Mouse (Mus musculus): ENCODE results near the gene Rc3h1. TPM values are rescaled to one million over a fixed set of nuclear protein-coding genes. Genes with fewer than 3 reads are reported as not detected.
"Not testable (repeated sequence)": the region's sequence is repeated elsewhere in the genome, so short reads cannot be mapped to it uniquely, and the experiment has no call there.

Rc3h1 gene
- 10 to 100 TPM; 40.8 to 41.3 TPM for total RNA-seq (2021)
- long read RNA-seq, partial matches to known transcripts: 1 of 21 reads
- long read RNA-seq, other reads (novel, unspliced or antisense): 20 of 21 reads

DNA sequence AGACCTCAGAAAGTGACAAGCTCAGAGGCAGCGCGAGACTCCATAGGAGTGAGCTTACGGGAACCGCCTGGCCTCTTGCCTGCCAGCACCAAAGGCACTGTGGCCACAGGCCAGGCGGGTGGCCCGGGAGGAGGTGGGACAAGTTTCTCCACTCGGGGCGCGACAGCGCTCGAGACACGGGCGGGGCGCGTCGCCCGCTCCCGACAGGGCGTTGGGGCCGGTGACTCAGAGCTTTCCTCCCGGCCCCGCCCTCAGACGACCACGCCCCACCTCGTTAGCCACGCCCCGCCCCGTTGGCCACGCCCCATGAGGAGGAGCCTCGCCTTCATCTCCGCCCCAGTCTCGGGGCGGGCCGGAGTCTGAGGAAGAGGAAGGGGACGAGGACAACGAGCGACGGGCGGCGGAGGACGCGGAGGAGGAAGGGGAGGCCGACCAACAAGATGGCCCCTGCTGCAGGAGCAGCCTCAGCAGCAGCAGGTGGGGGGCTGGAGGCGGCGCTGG lies at the start of gene Rc3h1:
Gene Rc3h1, plus strand, starts transcription at position 362 of the 501 bp plus-strand sequence.
- DNase-seq (ENCODE audit: low spot score in 2 of 2): peak; percentile 96 to 98

DNA sequence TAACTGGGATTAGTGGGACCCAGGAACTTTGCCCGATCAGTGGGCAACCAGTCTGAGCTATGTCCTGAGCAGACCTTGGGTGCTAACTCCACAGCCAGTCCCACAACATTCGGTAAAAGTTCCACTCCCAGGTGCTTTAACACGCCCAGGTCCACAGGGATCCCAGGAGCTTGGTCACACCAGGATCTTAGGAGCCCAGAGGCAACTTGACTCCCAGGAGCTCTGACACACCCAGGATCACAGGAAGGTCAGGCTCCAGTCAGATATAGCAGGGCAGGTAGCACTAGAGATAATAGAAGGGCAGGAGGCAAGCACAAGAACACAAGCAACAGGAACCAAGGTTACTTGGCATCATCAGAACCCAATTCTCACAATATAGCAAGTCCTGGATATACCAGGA lies 48.1 kb upstream of the Rc3h1 start:
- DNase-seq (ENCODE audit: low spot score in 2 of 2): no peak

DNA sequence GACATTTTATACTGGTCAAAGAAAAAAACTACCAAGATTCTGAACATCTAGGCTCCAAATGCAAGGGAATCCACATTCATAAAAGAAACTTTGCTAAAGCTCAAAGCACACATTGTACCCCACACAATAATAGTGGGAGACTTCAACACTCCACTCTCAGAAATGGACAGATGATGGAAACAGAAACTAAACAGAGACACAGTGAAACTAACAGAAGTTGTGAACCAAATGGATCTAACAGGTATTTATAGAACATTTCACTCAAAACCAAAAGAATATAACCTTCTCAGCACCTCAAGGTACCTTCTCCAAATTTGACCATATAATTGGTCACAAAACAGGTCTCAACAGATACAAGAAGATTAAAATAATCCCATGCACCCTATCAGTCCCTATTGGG lies 46.3 kb upstream of the Rc3h1 start:
- not testable (repeated sequence) for DNase-seq (ENCODE audit: low spot score in 2 of 2)

DNA sequence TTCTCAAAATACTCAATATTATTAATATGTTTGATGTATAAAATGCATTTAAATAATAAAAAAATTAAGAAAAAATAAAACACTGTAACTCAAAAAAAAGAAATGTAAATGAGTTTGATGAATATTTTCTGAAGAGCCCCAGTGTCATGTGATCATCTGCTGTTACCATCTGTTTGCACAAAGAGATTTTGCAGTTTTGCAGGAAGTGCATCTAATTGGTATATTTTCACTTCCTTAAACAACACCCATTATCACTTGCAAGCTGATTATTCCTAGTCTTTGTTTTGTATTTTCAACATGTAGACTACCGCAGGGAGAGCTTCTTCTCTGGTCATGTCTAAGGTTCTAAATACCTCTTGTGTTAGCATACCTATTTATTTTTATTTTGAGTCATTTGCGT lies 45.1 kb upstream of the Rc3h1 start:
- DNase-seq (ENCODE audit: low spot score in 2 of 2): no peak

DNA sequence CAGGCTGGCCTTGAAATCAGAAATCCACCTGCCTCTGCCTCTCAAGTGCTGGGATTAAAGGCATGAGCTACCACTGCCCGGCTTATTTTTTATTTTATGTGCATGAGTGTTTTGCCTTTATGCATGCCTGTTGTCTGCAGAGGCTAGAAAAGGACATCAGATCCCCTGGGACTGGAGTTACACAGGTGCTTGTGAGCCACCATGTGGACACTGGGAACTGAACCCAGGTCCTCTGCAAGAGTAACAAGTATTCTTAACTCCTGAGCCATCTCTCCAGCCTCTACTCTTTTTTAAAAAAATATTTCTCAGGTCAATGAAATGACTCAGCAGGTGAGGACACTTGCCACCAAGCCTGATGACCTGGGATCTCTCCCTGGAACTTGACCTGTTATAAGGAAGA lies 44.6 kb upstream of the Rc3h1 start:
- no peak for DNase-seq (ENCODE audit: low spot score in 2 of 2)

DNA sequence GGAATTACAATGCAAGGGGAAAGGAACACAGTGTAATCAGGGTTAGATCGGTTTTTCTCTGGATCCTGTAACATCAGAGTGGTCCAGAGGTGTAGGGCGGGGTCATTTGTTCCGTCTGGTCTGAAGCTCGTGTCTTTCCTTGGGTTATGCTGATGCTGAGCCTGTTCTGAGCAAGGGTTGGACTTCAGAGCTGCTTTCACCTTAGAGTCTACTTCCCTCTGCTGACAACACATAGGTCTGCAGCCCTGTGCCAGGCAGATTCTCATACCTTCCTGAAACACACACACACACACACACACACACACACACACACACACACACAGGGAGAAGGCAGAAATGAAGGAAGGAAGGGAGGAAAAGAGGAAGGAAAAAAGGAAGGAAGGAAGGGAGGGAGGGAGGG lies 43.2 kb upstream of the Rc3h1 start:
- DNase-seq (ENCODE audit: low spot score in 2 of 2): peak in 1 of 2 experiments; percentile 23

DNA sequence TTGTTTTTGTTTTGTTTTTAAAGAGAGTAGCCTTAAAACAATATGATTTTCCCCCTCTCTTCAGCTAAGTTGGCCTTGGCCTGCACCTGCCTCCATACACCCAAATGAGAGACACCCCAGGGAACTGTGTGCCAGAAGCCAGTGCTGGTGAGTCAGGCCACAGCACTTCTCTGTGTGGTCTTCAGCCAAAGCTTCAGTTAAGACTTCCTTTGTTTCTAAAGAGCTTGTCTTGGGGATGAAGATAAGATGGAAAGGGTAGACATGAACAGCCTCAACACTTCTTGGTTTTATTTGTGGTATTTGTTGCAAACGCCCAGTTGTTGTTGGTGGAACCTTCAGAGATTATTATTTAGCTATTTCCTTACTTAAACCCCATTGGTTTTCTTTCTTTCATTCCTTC lies 31.5 kb upstream of the Rc3h1 start:
- no peak for DNase-seq (ENCODE audit: low spot score in 2 of 2)

DNA sequence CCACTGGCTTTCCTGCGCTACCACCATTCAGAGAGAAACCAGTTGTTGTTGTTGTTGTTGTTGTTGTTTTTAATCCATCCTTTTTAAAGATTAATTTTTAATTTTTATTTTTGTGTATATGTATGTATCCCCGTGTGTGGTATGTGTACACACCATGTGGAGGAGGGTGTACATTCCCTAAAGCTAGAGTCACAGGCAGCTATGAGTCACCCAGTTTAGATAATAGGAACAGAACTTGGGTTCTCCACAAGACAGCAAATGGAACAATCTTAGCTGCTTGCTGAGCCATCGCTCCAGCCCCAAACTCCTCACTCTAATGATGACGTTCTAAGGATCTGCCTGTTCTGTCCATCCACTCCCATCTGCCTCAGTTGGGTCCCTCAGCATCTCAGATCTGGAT lies 29.2 kb upstream of the Rc3h1 start:
- DNase-seq (ENCODE audit: low spot score in 2 of 2): no peak

DNA sequence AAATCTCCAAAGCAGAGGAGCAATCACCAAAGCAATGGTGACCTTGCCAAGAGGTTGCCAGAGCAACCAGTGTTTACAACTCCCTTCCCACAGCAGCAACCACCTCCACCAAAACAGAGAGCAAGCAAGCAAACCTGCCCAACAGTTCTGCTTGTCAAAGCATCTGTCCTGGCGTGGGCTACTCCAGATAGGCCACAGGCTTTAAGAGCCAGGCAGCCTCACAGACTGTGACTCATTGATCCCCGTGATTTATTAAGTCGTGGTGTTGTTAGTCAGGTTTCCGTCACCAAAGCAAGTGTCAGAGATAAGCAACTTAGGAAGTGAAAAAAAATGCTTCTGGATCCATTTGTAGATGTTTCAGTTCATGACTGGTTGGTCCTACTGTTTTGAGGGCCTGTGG lies 27.7 kb upstream of the Rc3h1 start:
- DNase-seq (ENCODE audit: low spot score in 2 of 2): peak; percentile 16 to 27

DNA sequence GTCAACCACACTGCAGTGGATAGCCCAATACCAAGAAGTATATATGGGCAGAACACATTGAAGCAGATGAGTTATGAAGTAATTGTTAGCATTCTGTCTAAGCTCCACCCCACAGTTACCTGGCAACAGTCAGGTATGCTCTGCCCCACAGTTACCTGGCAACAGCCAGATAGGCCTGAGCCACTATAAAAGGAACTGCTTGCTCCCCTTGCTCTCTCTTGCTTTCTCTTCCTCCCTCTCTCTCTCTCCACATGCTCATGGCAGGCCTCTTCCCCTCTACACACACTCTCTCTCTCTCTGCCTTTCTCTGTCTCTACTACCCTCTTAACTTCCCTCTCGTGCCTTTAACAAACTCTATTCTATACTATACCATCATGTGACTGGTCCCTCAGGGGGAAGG lies 24.8 kb upstream of the Rc3h1 start:
- DNase-seq (ENCODE audit: low spot score in 2 of 2): not testable (repeated sequence)

DNA sequence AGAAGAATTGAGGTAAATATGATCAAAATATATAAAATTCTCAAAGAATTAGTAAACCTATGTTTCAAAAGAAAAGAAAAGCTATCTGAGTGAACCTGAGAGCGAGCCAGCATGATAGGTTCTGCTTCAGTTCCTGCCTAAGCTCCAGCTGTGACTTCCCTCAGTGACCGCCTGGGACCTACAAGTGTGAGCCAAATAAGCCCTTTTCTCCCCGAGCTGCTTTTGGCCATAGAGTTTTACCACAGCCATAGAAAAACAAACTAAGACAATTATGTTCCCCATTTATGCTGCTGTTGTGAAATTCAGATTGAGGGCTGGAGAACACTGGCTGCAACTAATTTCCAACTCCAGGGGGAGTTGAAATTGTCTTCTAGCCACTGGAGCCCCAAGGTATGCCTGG lies 24.2 kb upstream of the Rc3h1 start:
- DNase-seq (ENCODE audit: low spot score in 2 of 2): no peak

DNA sequence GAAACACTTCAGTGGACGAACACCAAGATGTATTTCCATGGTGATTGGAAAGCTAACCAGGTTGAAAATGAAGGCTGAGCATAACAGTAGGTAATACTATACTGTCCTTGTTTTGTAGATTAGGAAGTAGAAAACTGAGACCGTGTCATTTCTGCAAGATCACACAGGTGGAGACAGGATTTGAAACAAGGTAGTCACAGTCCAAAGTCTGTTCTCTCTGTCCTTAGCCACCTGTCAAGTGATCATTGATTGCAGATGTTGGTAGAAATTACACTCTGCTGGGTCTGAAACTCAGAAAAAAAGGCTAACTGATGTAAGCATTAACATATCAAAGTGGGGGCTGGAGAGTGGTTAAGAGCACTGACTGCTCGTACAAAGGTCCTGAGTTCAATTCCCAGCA lies 21.9 kb upstream of the Rc3h1 start:
- DNase-seq (ENCODE audit: low spot score in 2 of 2): no peak

DNA sequence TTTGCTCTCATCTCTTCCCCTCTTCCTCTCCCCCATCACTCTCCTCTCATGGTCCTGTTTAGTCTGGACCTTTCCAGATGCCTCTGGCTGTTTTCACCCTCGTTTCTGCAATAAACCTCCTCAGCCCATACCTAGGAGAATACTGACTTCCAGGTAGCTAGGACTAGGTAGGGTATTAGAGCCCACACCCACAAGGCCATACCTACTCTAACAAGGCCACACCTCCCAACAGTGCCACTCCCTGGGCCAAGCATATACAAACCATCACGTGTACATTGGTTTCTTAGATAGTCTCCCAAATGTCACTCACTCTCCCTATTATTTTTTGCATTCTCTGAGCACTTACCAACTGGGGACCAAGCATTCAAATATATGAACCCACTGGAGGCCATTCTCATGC lies 21.2 kb upstream of the Rc3h1 start:
- DNase-seq (ENCODE audit: low spot score in 2 of 2): no peak

DNA sequence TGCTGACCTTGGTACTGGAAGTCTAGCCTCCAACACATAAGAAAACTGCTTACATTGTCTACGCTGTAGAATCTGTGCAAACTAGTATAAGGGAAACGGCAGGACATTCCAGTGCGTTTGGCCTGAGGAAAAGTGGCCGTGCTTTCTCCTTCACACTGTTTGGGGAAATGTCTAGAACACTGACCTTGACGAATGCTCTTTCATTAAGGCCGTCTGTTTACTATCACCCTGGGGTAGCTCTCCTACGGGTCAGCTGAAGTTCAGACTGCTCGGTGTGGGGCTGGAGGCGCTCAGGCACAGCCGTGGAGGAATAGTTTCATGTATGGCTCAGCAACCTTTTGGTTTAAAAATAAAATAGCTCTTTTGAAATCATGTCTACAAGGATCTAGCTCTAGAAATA lies 6.5 kb upstream of the Rc3h1 start:
- DNase-seq (ENCODE audit: low spot score in 2 of 2): no peak

DNA sequence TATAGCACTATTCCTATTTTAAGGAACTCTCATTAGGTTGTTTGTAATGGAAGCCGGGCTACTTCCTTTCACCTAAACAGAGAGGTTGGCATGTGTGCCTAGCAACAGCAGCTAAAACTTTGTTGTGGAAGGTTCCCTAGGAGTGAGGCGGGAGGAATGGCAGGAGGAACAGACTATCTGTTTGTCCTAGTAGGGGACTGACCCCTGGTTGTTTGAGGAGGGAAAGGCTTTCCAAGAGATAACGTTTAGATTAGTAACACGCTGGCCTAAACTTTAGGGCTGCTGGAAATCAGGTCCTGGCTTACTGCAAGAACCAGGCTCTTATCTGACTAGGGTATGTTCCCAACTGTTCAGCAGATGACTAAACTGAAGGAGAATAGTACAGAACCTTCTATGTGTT lies 2.2 kb upstream of the Rc3h1 start:
- no peak for DNase-seq (ENCODE audit: low spot score in 2 of 2)

DNA sequence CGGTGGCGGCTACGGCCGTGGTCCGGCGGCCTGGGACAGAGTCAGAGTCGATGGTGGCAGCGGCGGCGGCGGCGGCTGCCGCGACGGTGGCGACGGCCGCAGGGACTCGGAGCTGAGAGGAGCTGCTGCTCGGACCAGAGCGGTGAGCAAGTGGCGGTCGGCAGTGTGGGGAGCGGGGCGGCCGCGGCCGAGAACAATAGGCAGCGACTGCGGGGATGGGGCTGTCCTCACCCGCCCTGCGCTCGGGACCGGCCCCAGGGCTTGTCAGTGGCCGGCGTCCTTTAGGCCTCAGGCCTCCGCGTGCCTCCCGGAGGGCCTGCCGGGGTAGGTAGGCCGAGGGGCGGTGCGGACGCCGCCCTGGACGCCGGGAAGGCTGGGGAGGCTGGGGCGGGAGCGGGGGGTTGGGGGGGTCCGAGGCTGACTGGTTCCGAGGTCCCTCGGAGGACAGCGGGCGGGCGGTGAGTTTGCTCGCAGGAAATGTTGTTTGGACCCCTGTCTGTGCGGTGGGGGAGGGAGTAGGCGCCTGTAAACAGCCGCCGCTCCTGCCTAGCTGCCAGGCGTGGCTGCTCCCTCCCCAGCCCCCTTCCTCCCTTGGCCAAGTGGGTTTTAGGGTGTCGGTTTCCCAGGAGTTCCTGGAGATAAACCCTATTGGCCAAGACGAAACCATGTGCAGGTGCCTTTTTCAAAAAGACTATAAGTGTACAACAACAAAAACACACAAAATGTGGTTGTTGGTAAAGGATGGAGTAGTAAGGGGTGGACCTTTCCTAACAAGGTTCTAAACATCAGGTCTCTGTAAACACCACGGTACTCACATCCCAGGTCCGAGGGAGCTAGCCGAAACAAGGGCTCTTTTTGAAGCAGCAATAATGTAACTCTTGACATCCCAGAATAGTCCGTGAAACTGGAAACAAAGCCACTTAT lies 602 bp downstream of the Rc3h1 start:
- peak; percentile 13 to 56 for DNase-seq (ENCODE audit: low spot score in 2 of 2)

DNA sequence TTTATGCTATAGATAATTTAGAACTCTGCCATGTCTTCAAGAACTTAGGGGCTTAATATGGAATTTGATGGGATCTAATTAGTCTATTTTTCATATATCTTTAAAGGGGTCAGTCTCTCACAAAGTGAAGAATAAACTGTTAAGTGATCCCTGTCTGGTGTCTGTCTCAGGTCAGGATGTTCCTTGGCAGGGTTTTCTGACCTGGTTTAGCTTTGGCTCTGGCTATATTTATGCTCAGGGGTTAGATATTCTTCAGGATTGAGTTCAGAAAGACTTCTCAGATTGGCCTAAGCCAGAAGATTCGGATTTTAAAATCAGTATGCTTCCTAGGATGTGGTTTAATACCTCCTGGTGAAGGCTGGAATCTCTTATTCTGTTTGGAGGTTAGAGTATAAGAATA lies 4.0 kb downstream of the Rc3h1 start:
- no peak for DNase-seq (ENCODE audit: low spot score in 2 of 2)

DNA sequence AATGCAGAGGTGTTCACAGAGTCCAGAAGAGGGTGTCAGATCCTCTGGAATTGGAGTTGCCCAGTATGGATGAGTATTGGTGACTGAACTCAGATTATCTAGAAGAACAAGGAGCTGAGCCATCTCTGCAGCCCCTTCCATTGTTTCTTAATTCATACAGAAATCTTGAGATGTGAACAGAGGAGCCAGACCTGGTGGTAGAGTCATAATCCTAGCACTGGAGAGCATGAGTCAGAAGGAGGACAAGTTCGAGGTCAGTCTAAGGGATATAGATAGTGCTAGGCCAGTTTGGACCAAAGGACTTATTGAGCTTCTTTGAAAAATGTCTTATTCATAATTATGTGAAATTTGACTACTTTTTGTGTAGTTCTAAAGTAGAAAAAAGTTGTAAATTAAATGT lies 4.6 kb downstream of the Rc3h1 start:
- no peak for DNase-seq (ENCODE audit: low spot score in 2 of 2)

DNA sequence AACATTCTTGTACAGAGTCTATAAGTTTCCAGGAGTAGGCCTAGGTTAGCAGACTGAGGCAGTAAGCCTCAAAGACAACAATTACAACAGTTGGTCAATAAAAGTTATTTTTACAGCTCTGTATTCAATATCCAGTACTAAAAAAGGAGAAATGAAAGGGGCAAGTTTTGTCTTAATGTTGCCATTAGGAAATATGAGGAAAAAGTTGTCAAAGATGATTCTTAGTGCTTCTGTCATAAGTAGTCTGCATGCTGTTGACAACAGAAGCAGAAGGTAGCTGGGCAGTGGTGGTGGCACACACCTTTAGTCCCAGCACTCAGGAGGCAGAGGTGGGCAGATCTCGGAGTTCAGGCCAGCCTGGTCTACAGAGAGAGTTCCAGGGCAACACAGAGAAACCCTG lies 13.2 kb downstream of the Rc3h1 start:
- DNase-seq (ENCODE audit: low spot score in 2 of 2): no peak

DNA sequence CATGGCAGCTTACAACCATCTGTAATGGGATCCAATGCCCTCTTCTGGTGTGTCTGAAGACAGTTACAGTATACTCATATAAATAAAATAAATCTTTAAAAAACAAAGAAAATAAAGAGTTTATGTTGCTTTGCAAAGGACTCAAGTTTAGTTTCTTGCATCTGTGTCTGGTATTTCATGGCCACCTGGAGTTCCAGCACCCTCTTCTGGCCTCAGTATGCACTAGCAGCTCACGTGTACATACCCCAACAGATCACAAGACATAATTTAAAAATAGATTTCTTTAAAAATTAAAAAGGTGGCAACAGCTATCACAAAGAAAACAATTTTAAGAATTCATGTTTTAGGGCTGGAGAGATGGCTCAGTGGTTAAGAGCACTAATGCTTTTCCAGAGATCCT lies 15.7 kb downstream of the Rc3h1 start:
- no peak for DNase-seq (ENCODE audit: low spot score in 2 of 2)

DNA sequence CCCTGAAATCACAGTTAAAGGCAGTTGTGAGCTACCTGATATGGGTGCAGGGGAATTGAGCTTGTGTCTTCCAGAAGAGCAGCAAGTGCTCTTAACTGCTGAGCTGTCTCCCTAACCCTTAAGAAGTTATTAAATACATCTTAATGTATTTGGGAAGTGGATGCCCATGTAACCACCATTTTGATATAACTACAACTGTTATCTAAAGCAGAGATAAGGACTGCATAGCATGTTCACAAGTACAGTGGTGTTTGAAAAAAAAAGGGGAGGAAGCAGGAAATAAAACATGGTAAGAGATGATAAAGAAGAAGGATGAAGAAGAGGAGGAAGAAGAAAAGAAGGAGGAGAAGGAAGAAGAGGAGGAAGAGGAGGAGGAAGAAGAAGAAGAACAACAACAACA lies 25.1 kb downstream of the Rc3h1 start:
- no peak for DNase-seq (ENCODE audit: low spot score in 2 of 2)

DNA sequence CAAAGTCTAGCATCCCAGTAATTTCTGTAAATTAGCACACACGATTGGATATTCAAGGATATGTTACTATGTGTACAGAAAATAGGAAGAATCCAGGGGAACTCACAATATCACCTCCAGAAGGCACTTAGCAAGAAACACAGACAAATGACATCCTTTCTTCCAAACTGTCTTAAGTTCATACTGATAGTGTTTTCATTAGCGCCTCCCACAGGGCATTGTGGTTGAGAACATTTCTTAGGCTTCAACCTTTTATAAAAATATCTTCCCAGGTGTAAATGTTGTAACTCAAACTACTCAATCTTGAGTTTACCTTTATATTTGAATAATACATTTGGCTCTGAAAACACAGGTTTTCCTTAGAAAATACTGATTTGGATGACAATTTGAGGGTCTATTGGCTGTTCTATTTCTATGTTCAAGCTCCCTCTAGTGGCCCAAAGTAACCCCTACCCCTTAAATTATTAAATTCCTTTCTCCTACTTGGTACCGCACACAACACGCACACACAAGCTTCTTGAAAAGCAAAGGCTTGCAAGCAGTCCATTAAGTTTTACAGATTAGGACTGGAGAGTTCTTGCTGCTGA lies 27.8 kb downstream of the Rc3h1 start:
- DNase-seq (ENCODE audit: low spot score in 2 of 2): peak in 1 of 2 experiments; percentile 51
